Mouse (Mus musculus): ENCODE measurements around the gene Gm20388. TPM values are rescaled to one million over a fixed set of nuclear protein-coding genes. Genes with fewer than 3 reads are reported as not detected.

The Gm20388 gene
- polyA plus RNA-seq, 1 experiment from 2014 or later, result 7.4 TPM

- H3K4me2 ChIP-seq, result no peak overlapping the region
- H3K9me3 ChIP-seq (replicated peaks), result no peaks in the 10 kb centered on the region
- H3K4me1 ChIP-seq, result peaks cover 77% of the 10 kb centered on the region
- 0 out of 2 replicates have a peak overlapping the region, but pooled peaks have one; percentile 27 for H3K27ac ChIP-seq
- 89% methylated on average over 9 of the region's 9 CpGs for WGBS
- no peak overlapping the region for H3K4me3 ChIP-seq (replicated peaks)
- H3K36me3 ChIP-seq, result no peaks in the 10 kb centered on the region
- H3K9ac ChIP-seq, result no peak overlapping the region
- H3K27me3 ChIP-seq, result 0 out of 2 replicates have a peak, but pooled peaks cover 3% of the 10 kb centered on the region
- no peak for ATAC-seq (replicated peaks; ENCODE audit: low FRiP score)
Observed at GRCm38 (mm10) chr8:121344486-121344885, 1433.8 kb downstream of the Gm20388 start.

- peak overlapping the region; percentile 80 for H3K27ac ChIP-seq
- ATAC-seq (replicated peaks; ENCODE audit: low FRiP score), result peak; percentile 57
- H3K4me3 ChIP-seq (replicated peaks), result no peak overlapping the region
- peaks cover 88% of the 10 kb centered on the region for H3K4me1 ChIP-seq
- no peak overlapping the region for H3K9ac ChIP-seq
- no peaks in the 10 kb centered on the region for H3K9me3 ChIP-seq (replicated peaks)
- 0 out of 2 replicates have a peak, but pooled peaks cover 3% of the 10 kb centered on the region for H3K27me3 ChIP-seq
- H3K4me2 ChIP-seq, result peak overlapping the region; percentile 1
- WGBS, result 17% methylated on average over 13 of the region's 13 CpGs
- H3K36me3 ChIP-seq, result no peaks in the 10 kb centered on the region
Observed at GRCm38 (mm10) chr8:121346175-121346574, 1435.5 kb downstream of the Gm20388 start.

GRCm38 (mm10) chr8:121346862-121347261 is 1436.2 kb downstream of the Gm20388 start:
- H3K9me3 ChIP-seq (replicated peaks), result no peaks in the 10 kb centered on the region
- WGBS, result 22% methylated on average over 9 of the region's 9 CpGs
- 0 out of 2 replicates have a peak, but pooled peaks cover 6% of the 10 kb centered on the region for H3K27me3 ChIP-seq
- peaks cover 89% of the 10 kb centered on the region for H3K4me1 ChIP-seq
- 0 out of 2 replicates have a peak, but pooled peaks have one; percentile 7 for ATAC-seq (replicated peaks; ENCODE audit: low FRiP score)
- no peak overlapping the region for H3K4me3 ChIP-seq (replicated peaks)
- H3K36me3 ChIP-seq, result no peaks in the 10 kb centered on the region
- H3K9ac ChIP-seq, result no peak overlapping the region
- H3K4me2 ChIP-seq, result 0 out of 2 replicates have a peak overlapping the region, but pooled peaks have one; percentile 1
- H3K27ac ChIP-seq, result peak overlapping the region; percentile 80

GRCm38 (mm10) chr8:121348998-121349397 is 1438.4 kb downstream of the Gm20388 start:
- WGBS, result 39% methylated on average over 4 of the region's 4 CpGs
- H3K4me1 ChIP-seq, result peaks cover 80% of the 10 kb centered on the region
- no peak overlapping the region for H3K4me2 ChIP-seq
- ATAC-seq (replicated peaks; ENCODE audit: low FRiP score), result no peak
- peak overlapping the region; percentile 49; the same call in 1 of the 2 replicates for H3K27ac ChIP-seq
- no peaks in the 10 kb centered on the region for H3K36me3 ChIP-seq
- no peak overlapping the region for H3K9ac ChIP-seq
- no peaks in the 10 kb centered on the region for H3K9me3 ChIP-seq (replicated peaks)
- H3K4me3 ChIP-seq (replicated peaks), result no peak overlapping the region
- 0 out of 2 replicates have a peak, but pooled peaks cover 3% of the 10 kb centered on the region for H3K27me3 ChIP-seq

- no peak overlapping the region for H3K4me2 ChIP-seq
- ATAC-seq (replicated peaks; ENCODE audit: low FRiP score), result no peak
Observed at GRCm38 (mm10) chr8:121350803-121351202, 1440.2 kb downstream of the Gm20388 start.

GRCm38 (mm10) chr8:121354844-121355243 is 1444.2 kb downstream of the Gm20388 start:
- H3K4me1 ChIP-seq, result peaks cover 76% of the 10 kb centered on the region
- no peaks in the 10 kb centered on the region for H3K9me3 ChIP-seq (replicated peaks)
- 0 out of 2 replicates have a peak, but pooled peaks cover 3% of the 10 kb centered on the region for H3K27me3 ChIP-seq
- no peak overlapping the region for H3K4me2 ChIP-seq
- H3K27ac ChIP-seq, result no peak overlapping the region
- H3K9ac ChIP-seq, result no peak overlapping the region
- H3K36me3 ChIP-seq, result no peaks in the 10 kb centered on the region
- H3K4me3 ChIP-seq (replicated peaks), result no peak overlapping the region
- WGBS, result 16% methylated on average over 10 of the region's 10 CpGs
- 0 out of 2 replicates have a peak, but pooled peaks have one; percentile 14 for ATAC-seq (replicated peaks; ENCODE audit: low FRiP score)

More at GRCm38 (mm10) chr8:121350803-121351202, 1440.2 kb downstream of the Gm20388 start:
- Histone ChIP-seq H3K27ac (no peak overlapping the region), H3K9ac (no peak overlapping the region), H3K27me3 (0 out of 2 replicates have a peak, but pooled peaks cover 3% of the 10 kb centered on the region), H3K4me3 (replicated peaks) (no peak overlapping the region), H3K9me3 (replicated peaks) (no peaks in the 10 kb centered on the region), H3K36me3 (no peaks in the 10 kb centered on the region), H3K4me1 (peaks cover 82% of the 10 kb centered on the region)
- WGBS, result 55% methylated on average over 9 of the region's 9 CpGs

- Histone ChIP-seq H3K36me3 (no peaks in the 10 kb centered on the region), H3K4me2 (no peak overlapping the region), H3K4me3 (replicated peaks) (no peak overlapping the region), H3K9ac (no peak overlapping the region), H3K27me3 (0 out of 2 replicates have a peak, but pooled peaks cover 3% of the 10 kb centered on the region), H3K9me3 (replicated peaks) (no peaks in the 10 kb centered on the region), H3K27ac (no peak overlapping the region), H3K4me1 (peaks cover 76% of the 10 kb centered on the region)
- ATAC-seq (replicated peaks; ENCODE audit: low FRiP score), result no peak
- WGBS, result 93% methylated on average over 4 of the region's 4 CpGs
Observed at GRCm38 (mm10) chr8:121357451-121357850, 1446.8 kb downstream of the Gm20388 start.

GRCm38 (mm10) chr8:121358609-121359008 is 1448.0 kb downstream of the Gm20388 start:
- Histone ChIP-seq H3K36me3 (no peaks in the 10 kb centered on the region), H3K27ac (peak overlapping the region; percentile 94), H3K9ac (no peak overlapping the region), H3K9me3 (replicated peaks) (no peaks in the 10 kb centered on the region), H3K4me1 (peaks cover 70% of the 10 kb centered on the region), H3K27me3 (0 out of 2 replicates have a peak, but pooled peaks cover 3% of the 10 kb centered on the region), H3K4me2 (peak overlapping the region; percentile 20; the same call in 1 of the 2 replicates), H3K4me3 (replicated peaks) (no peak overlapping the region)
- WGBS, result 40% methylated on average over 4 of the region's 4 CpGs
- no peak for ATAC-seq (replicated peaks; ENCODE audit: low FRiP score)

GRCm38 (mm10) chr8:121359131-121359981 is 1448.7 kb downstream of the Gm20388 start:
- Histone ChIP-seq H3K9me3 (replicated peaks) (no peaks in the 10 kb centered on the region), H3K4me2 (peak overlapping the region; percentile 20), H3K4me3 (replicated peaks) (no peak overlapping the region), H3K27ac (peak overlapping the region; percentile 94), H3K36me3 (no peaks in the 10 kb centered on the region), H3K9ac (no peak overlapping the region), H3K27me3 (0 out of 2 replicates have a peak, but pooled peaks cover 3% of the 10 kb centered on the region), H3K4me1 (peaks cover 71% of the 10 kb centered on the region)
- 5% methylated on average over 20 of the region's 20 CpGs for WGBS
- ATAC-seq (replicated peaks; ENCODE audit: low FRiP score), result peak; percentile 58

GRCm38 (mm10) chr8:121360001-121360400 is 1449.4 kb downstream of the Gm20388 start:
- no peak overlapping the region for H3K4me2 ChIP-seq
- H3K27ac ChIP-seq, result peak overlapping the region; percentile 94
- ATAC-seq (replicated peaks; ENCODE audit: low FRiP score), result peak; percentile 19; the same call in 1 of the 2 replicates
- no peaks in the 10 kb centered on the region for H3K36me3 ChIP-seq
- 35% methylated on average over 6 of the region's 6 CpGs for WGBS
- H3K27me3 ChIP-seq, result 0 out of 2 replicates have a peak, but pooled peaks cover 3% of the 10 kb centered on the region
- H3K4me1 ChIP-seq, result peaks cover 71% of the 10 kb centered on the region
- H3K9ac ChIP-seq, result no peak overlapping the region
- no peaks in the 10 kb centered on the region for H3K9me3 ChIP-seq (replicated peaks)
- no peak overlapping the region for H3K4me3 ChIP-seq (replicated peaks)

- Histone ChIP-seq H3K27me3 (0 out of 2 replicates have a peak, but pooled peaks cover 3% of the 10 kb centered on the region), H3K4me1 (peaks cover 72% of the 10 kb centered on the region), H3K4me2 (no peak overlapping the region), H3K9ac (no peak overlapping the region), H3K4me3 (replicated peaks) (no peak overlapping the region), H3K9me3 (replicated peaks) (no peaks in the 10 kb centered on the region), H3K27ac (peak overlapping the region; percentile 51; the same call in 1 of the 2 replicates), H3K36me3 (no peaks in the 10 kb centered on the region)
- ATAC-seq (replicated peaks; ENCODE audit: low FRiP score), result no peak
- 54% methylated on average over 8 of the region's 8 CpGs for WGBS
Observed at GRCm38 (mm10) chr8:121361166-121361565, 1450.5 kb downstream of the Gm20388 start.

GRCm38 (mm10) chr8:121364646-121365045 is 1454.0 kb downstream of the Gm20388 start:
- peak overlapping the region; percentile 71 for H3K27ac ChIP-seq

More at GRCm38 (mm10) chr8:121364646-121365045, 1454.0 kb downstream of the Gm20388 start:
- Histone ChIP-seq H3K4me3 (replicated peaks) (no peak overlapping the region), H3K36me3 (no peaks in the 10 kb centered on the region), H3K9me3 (replicated peaks) (no peaks in the 10 kb centered on the region), H3K27me3 (peaks cover 12% of the 10 kb centered on the region; the same call in 1 of the 2 replicates), H3K4me2 (no peak overlapping the region), H3K4me1 (peaks cover 71% of the 10 kb centered on the region), H3K9ac (no peak overlapping the region)
- 42% methylated on average over 6 of the region's 6 CpGs for WGBS
- ATAC-seq (replicated peaks; ENCODE audit: low FRiP score), result no peak
